Mouse (Mus musculus) G1E (cell line): ENCODE results near the gene Izumo1.

ENCODE experiments used
- CTCF ChIP-seq: IDR thresholded peaks from 2 replicates; pipeline ENCODE4 v1.5.1; 2012; ENCODE audit warnings: low read depth, low read length, inconsistent platforms, mixed read lengths
- GATA1 ChIP-seq: IDR thresholded peaks from 2 replicates; pipeline ENCODE4 v1.6.1; 2012; ENCODE audit warnings: borderline replicate concordance, low read length, inconsistent platforms, mixed read lengths
- GATA2 ChIP-seq: IDR thresholded peaks from 2 replicates; pipeline ENCODE4 v1.6.1; 2012; ENCODE audit warnings: low read depth, low read length, inconsistent platforms, borderline replicate concordance
- TAL1 ChIP-seq: conservative IDR thresholded peaks from 2 replicates; pipeline ENCODE4 v1.6.1; 2012; ENCODE audit warnings: low read depth, low read length, inconsistent platforms, mixed read lengths

- no peak for TF ChIP-seq TAL1
- no peak for TF ChIP-seq GATA2
- no peak for TF ChIP-seq CTCF
- no peak for TF ChIP-seq GATA1
These were observed 4.4 kb upstream of the Izumo1 start, which contains the start of gene Fut1 for GRCm38 (mm10) chr7:45617042-45617695.
